Mouse (Mus musculus) E14TG2a.4 (cell line): ENCODE measurements around the gene H2-Eb1.

Experiments
- H3K27me3 ChIP-seq: 2 replicates; pipeline ENCODE4 v1.6.1; 2014; ENCODE audit warnings: low read length, control low read depth; ENCODE audit not compliant: insufficient read depth
- H3K36me3 ChIP-seq: 2 replicates; pipeline ENCODE4 v1.6.1; 2014; ENCODE audit warnings: low read length, control low read depth; ENCODE audit not compliant: insufficient read depth
- H3K4me1 ChIP-seq: replicated peaks from 2 replicates; pipeline ENCODE4 v1.6.1; 2014; ENCODE audit warnings: low read depth, low read length, control low read depth
- H3K4me3 ChIP-seq: replicated peaks from 2 replicates; pipeline ENCODE4 v1.5.1; 2014; ENCODE audit warnings: mild to moderate bottlenecking, low read length
- H3K9me3 ChIP-seq: 2 replicates; pipeline ENCODE4 v1.6.1; 2014; ENCODE audit warnings: low read length, control low read depth
- CTCF ChIP-seq: conservative IDR thresholded peaks from 2 replicates; pipeline ENCODE4 v1.5.1; 2014; ENCODE audit warnings: low read length
- NANOG ChIP-seq: IDR thresholded peaks from 2 replicates; pipeline ENCODE4 v1.6.1; 2014; ENCODE audit warnings: borderline replicate concordance, low read length, mixed read lengths
- POU5F1 ChIP-seq: IDR thresholded peaks from 2 replicates; pipeline ENCODE4 v1.6.1; 2014; ENCODE audit warnings: low read length, borderline replicate concordance

The H2-Eb1 gene

DNA sequence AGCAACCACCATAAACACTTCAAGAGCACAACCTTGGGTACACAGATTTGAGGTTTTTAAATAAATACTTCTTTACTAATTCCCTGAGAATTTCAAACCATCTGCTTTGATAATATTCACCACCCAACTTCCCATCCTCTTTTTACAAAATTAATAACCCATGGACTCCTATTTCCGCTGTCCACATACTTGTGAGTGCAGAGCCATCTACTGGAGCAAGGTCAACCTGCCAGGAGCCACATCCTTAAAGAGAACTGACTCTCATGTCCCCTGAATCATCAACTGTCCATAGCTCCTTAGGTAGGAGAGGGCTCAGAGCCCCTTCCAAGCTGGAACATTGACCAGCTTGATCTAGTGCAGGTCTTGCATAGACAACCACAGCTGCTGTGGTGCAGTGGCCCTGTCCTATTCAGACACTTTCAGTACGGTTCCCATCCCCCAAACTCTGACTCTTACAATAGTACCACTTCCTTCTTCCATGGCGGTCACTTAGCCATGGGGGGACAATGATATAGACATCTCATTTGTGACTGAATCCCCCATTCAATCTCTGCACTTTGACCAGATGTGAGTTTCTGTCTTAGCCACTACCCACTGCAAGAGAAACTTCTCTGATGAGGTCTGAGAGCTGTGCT lies 58.1 kb downstream of the H2-Eb1 start:
- H3K4me3 ChIP-seq = no peak overlapping the region
- no peaks in the 10 kb centered on the region for H3K36me3 ChIP-seq
- H3K9me3 ChIP-seq = no peaks in the 10 kb centered on the region
- no peaks in the 10 kb centered on the region for H3K4me1 ChIP-seq
- TF ChIP-seq NANOG (no peak), CTCF (no peak), POU5F1 (no peak)
- 0 out of 2 replicates have a peak, but pooled peaks cover 10% of the 10 kb centered on the region for H3K27me3 ChIP-seq

GRCm38 (mm10) chr17:34365031-34365430 lies 59.4 kb downstream of the H2-Eb1 start:
- H3K4me1 ChIP-seq = no peaks in the 10 kb centered on the region
- H3K27me3 ChIP-seq = 0 out of 2 replicates have a peak, but pooled peaks cover 11% of the 10 kb centered on the region
- no peaks in the 10 kb centered on the region for H3K36me3 ChIP-seq
- H3K9me3 ChIP-seq = no peaks in the 10 kb centered on the region
- TF ChIP-seq NANOG (no peak), POU5F1 (no peak), CTCF (no peak)
- H3K4me3 ChIP-seq = no peak overlapping the region
